Mouse (Mus musculus): ENCODE results near the gene Olfm1.

DNA sequence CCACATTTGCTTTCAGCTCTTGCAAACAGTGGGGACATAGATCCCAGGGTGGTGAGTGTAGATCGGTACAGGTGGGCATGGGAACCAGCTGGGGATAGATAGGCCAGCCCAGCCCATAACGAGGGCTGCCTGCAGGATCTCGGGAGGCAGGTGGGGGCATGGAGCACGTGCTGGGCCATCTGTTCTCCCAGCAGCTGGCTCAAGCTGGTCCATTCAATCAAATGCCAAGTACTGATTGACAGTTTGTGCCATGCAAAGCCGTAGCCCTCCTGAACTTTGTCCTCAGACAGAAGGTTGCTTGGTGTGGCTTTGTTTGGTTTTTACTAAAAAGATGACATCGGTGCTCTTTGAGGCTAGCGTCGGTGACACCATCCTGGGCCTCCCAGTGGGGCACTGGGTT lies 2.9 kb downstream of the Olfm1 start:
- TF ChIP-seq CTCF (IDR thresholded peaks at IDR 0.05) (no peak), EP300 (IDR thresholded peaks at IDR 0.05) (no peak)
